Comparison of ENCODE assay signal across 8 mouse cellular contexts in genomic region chr5:146832435-146832768, GRCm38 (mm10). TPM values are rescaled to one million over a fixed set of nuclear protein-coding genes. Genes with fewer than 3 reads are reported as not detected.
DNase-seq lines count a peak whose midpoint lies in the region; ATAC-seq and TF ChIP-seq lines count a peak whose summit lies in the region.

No protein-coding gene starts in this region.

- ATAC-seq in heart, embryonic 15.5 days (replicated peaks; ENCODE audit: insufficient number of reproducible peaks, insufficient read depth, low FRiP score, low read depth) = peak; percentile 3; the same call in 1 of the 2 replicates
- no peak for ATAC-seq in hindbrain, embryonic 14.5 days (ENCODE audit: low FRiP score)
- no peak for ATAC-seq in midbrain, embryonic 13.5 days

- H3K4me1 ChIP-seq in heart, embryonic 15.5 days (replicated peaks) = peaks cover 19% of the 10 kb centered on the region
- peaks cover 11% of the 10 kb centered on the region for H3K4me1 ChIP-seq in bone marrow macrophage, adult 2 months (ENCODE audit: control insufficient read depth, insufficient read depth, low read length)
- peaks cover 12% of the 10 kb centered on the region for H3K4me1 ChIP-seq in hindbrain, embryonic 14.5 days (replicated peaks; ENCODE audit: control insufficient read depth, insufficient read depth, low read length)
- peaks cover 22% of the 10 kb centered on the region for H3K4me1 ChIP-seq in midbrain, embryonic 13.5 days (replicated peaks)

- WGBS in heart, embryonic 15.5 days = 42% methylated on average over 7 of the region's 7 CpGs
- 51% methylated on average over 7 of the region's 7 CpGs for WGBS in hindbrain, embryonic 14.5 days
- WGBS in midbrain, embryonic 13.5 days = 56% methylated on average over 7 of the region's 7 CpGs

- peak overlapping the region; percentile 92 for H3K9ac ChIP-seq in heart, embryonic 15.5 days
- H3K9ac ChIP-seq in hindbrain, embryonic 14.5 days = peak overlapping the region; percentile 76
- H3K9ac ChIP-seq in midbrain, embryonic 13.5 days (replicated peaks) = peak overlapping the region; percentile 89

- H3K36me3 ChIP-seq in heart, embryonic 15.5 days = peaks cover 33% of the 10 kb centered on the region
- H3K36me3 ChIP-seq in hindbrain, embryonic 14.5 days (replicated peaks; ENCODE audit: control insufficient read depth, insufficient read depth) = peaks cover 34% of the 10 kb centered on the region
- peaks cover 31% of the 10 kb centered on the region for H3K36me3 ChIP-seq in midbrain, embryonic 13.5 days

- H3K9me3 ChIP-seq in heart, embryonic 15.5 days (replicated peaks) = no peaks in the 10 kb centered on the region
- no peaks in the 10 kb centered on the region for H3K9me3 ChIP-seq in hindbrain, embryonic 14.5 days (ENCODE audit: control insufficient read depth, low read length)
- no peaks in the 10 kb centered on the region for H3K9me3 ChIP-seq in midbrain, embryonic 13.5 days

- peak overlapping the region; percentile 67 for H3K4me2 ChIP-seq in heart, embryonic 15.5 days
- peak overlapping the region; percentile 58 for H3K4me2 ChIP-seq in hindbrain, embryonic 14.5 days (replicated peaks)
- H3K4me2 ChIP-seq in midbrain, embryonic 13.5 days (replicated peaks) = peak overlapping the region; percentile 73

- TF ChIP-seq CTCF in bone marrow macrophage, adult 2 months (IDR thresholded peaks at IDR 0.05; ENCODE audit: low read depth, low read length) = no peak

- H3K27ac ChIP-seq in heart, embryonic 15.5 days = peak overlapping the region; percentile 87
- peak overlapping the region; percentile 5; the same call in 1 of the 2 replicates for H3K27ac ChIP-seq in bone marrow macrophage, adult 2 months (ENCODE audit: insufficient read depth, low read depth, low read length)
- H3K27ac ChIP-seq in hindbrain, embryonic 14.5 days = peak overlapping the region; percentile 87
- H3K27ac ChIP-seq in midbrain, embryonic 13.5 days = peak overlapping the region; percentile 76

- TF ChIP-seq POLR2A in bone marrow macrophage, adult 2 months (IDR thresholded peaks at IDR 0.05; ENCODE audit: borderline replicate concordance, low read depth, low read length) = no peak

- no peak for DNase-seq in heart, adult 9 months (ENCODE audit: low spot score in 2 of 2)
- no peak for DNase-seq in hindbrain, embryonic 14.5 days (ENCODE audit: low spot score)
- no peak for DNase-seq in right cerebral cortex, postnatal 10 days (ENCODE audit: low spot score in 2 of 2)
- DNase-seq in thymus, postnatal 0 days (ENCODE audit: low spot score) = no peak
- no peak for DNase-seq in cerebellum, adult 9-11 months

- H3K27me3 ChIP-seq in heart, embryonic 15.5 days = no peaks in the 10 kb centered on the region
- no peaks in the 10 kb centered on the region for H3K27me3 ChIP-seq in hindbrain, embryonic 14.5 days (ENCODE audit: control insufficient read depth, insufficient read depth, low read length)
- H3K27me3 ChIP-seq in midbrain, embryonic 13.5 days = no peaks in the 10 kb centered on the region

- peak overlapping the region; percentile 76 for H3K4me3 ChIP-seq in heart, embryonic 15.5 days
- peak overlapping the region; percentile 79 for H3K4me3 ChIP-seq in bone marrow macrophage, adult 2 months (ENCODE audit: insufficient read depth, low read length)
- peak overlapping the region; percentile 59 for H3K4me3 ChIP-seq in hindbrain, embryonic 14.5 days (replicated peaks; ENCODE audit: low read length)
- H3K4me3 ChIP-seq in midbrain, embryonic 13.5 days (replicated peaks) = peak overlapping the region; percentile 69

RNA-seq across cellular contexts. Expression of gene Rpl21, which starts 0.3 kb away (rescaled TPM):
- polyA plus RNA-seq in heart, embryonic 15.5 days (2015; fragmentation: Nextera tagmentation; extraction: Ambion mirVana) = 288 and 325 TPM in 2 replicates
- 45.4 and 142 TPM in 2 replicates for polyA plus RNA-seq in bone marrow macrophage, adult 2 months (2012; ENCODE audit: insufficient read depth, insufficient read length, missing spikeins)
- 361 and 419 TPM in 2 replicates for polyA plus RNA-seq in hindbrain, embryonic 14.5 days (2014; fragmentation: Nextera tagmentation; extraction: Ambion mirVana)
- 371 and 386 TPM in 2 replicates for polyA plus RNA-seq in midbrain, embryonic 13.5 days (2015; fragmentation: Nextera tagmentation; extraction: Ambion mirVana)
- polyA plus RNA-seq in thymus, postnatal 0 days (2015; fragmentation: Nextera tagmentation; extraction: Ambion mirVana) = 656 and 659 TPM in 2 replicates

RNA-seq across cellular contexts. Expression of gene Rasl11a, which starts 12.5 kb away (rescaled TPM):
- polyA plus RNA-seq in heart, embryonic 15.5 days (2015; fragmentation: Nextera tagmentation; extraction: Ambion mirVana) = 11.5 and 13.4 TPM in 2 replicates
- not detected in 2 replicates for polyA plus RNA-seq in bone marrow macrophage, adult 2 months (2012; ENCODE audit: insufficient read depth, insufficient read length, missing spikeins)
- 7.6 and 8.0 TPM in 2 replicates for polyA plus RNA-seq in hindbrain, embryonic 14.5 days (2014; fragmentation: Nextera tagmentation; extraction: Ambion mirVana)
- polyA plus RNA-seq in midbrain, embryonic 13.5 days (2015; fragmentation: Nextera tagmentation; extraction: Ambion mirVana) = 11.0 and 12.5 TPM in 2 replicates
- 8.5 and 8.6 TPM in 2 replicates for polyA plus RNA-seq in thymus, postnatal 0 days (2015; fragmentation: Nextera tagmentation; extraction: Ambion mirVana)

RNA-seq across cellular contexts. Expression of gene Usp12, which starts 37.6 kb away (rescaled TPM):
- polyA plus RNA-seq in heart, embryonic 15.5 days (2015; fragmentation: Nextera tagmentation; extraction: Ambion mirVana) = 9.0 and 10.8 TPM in 2 replicates
- 33.6 and 36.2 TPM in 2 replicates for polyA plus RNA-seq in bone marrow macrophage, adult 2 months (2012; ENCODE audit: insufficient read depth, insufficient read length, missing spikeins)
- 12.1 and 13.8 TPM in 2 replicates for polyA plus RNA-seq in hindbrain, embryonic 14.5 days (2014; fragmentation: Nextera tagmentation; extraction: Ambion mirVana)
- polyA plus RNA-seq in midbrain, embryonic 13.5 days (2015; fragmentation: Nextera tagmentation; extraction: Ambion mirVana) = 11.9 and 13.8 TPM in 2 replicates
- polyA plus RNA-seq in thymus, postnatal 0 days (2015; fragmentation: Nextera tagmentation; extraction: Ambion mirVana) = 10.7 and 11.5 TPM in 2 replicates

Comparison
In these comparisons a context has a peak if more than half of its experiments do, and no peak if none do; other contexts are left out.
1. H3K27ac ChIP-seq: peak in every context shown above with its lines; median percentile 87 in heart, embryonic 15.5 days; 87 in hindbrain, embryonic 14.5 days; 76 in midbrain, embryonic 13.5 days; 5 in bone marrow macrophage, adult 2 months.